Mouse (Mus musculus) embryonic facial prominence, embryonic 15.5 days (tissue): ENCODE measurements around the gene Prune1. TPM values are rescaled to one million over a fixed set of nuclear protein-coding genes. Genes with fewer than 3 reads are reported as not detected.

ENCODE experiments used
- ATAC-seq: fragments of 200-750 bp; cut with Nextera tagmentation; 2 replicates; pipeline ENCODE4 v1.8.0; 2017; ENCODE audit warnings: low read depth, moderate TSS enrichment; ENCODE audit not compliant: insufficient number of reproducible peaks, low FRiP score, low TSS enrichment
- H3K27ac ChIP-seq: fragments of 300-500 bp; sonication (generic); replicated peaks from 2 replicates; pipeline ENCODE4 v1.5.1; 2015; ENCODE audit warnings: mild to moderate bottlenecking, inconsistent platforms
- H3K27me3 ChIP-seq: fragments of 300-500 bp; sonication (generic); 2 replicates; pipeline ENCODE4 v1.6.1; 2015; ENCODE audit warnings: inconsistent platforms
- H3K36me3 ChIP-seq: fragments of 300-500 bp; sonication (generic); 2 replicates; pipeline ENCODE4 v1.6.1; 2015; ENCODE audit warnings: mild to moderate bottlenecking, inconsistent platforms
- H3K4me1 ChIP-seq: fragments of 300-500 bp; sonication (generic); 2 replicates; pipeline ENCODE4 v1.6.1; 2015; ENCODE audit warnings: inconsistent platforms
- H3K4me2 ChIP-seq: fragments of 300-500 bp; sonication (generic); replicated peaks from 2 replicates; pipeline ENCODE4 v1.6.1; 2015; ENCODE audit warnings: mild to moderate bottlenecking, inconsistent platforms
- H3K4me3 ChIP-seq: fragments of 300-500 bp; sonication (generic); replicated peaks from 2 replicates; pipeline ENCODE4 v1.5.1; 2015; ENCODE audit warnings: mild to moderate bottlenecking, inconsistent platforms
- H3K9ac ChIP-seq: fragments of 300-500 bp; sonication (generic); 2 replicates; pipeline ENCODE4 v1.6.1; 2015; ENCODE audit warnings: inconsistent platforms
- H3K9me3 ChIP-seq: fragments of 300-500 bp; sonication (generic); replicated peaks from 2 replicates; pipeline ENCODE4 v1.6.1; 2016; ENCODE audit warnings: inconsistent platforms
- WGBS: fragments of 180-500 bp; shearing (Covaris S2); methylation state at CpG from one replicate; pipeline ENCODE4 v1.1.7; 2015; 5-methylcytosine and 5-hydroxymethylcytosine counted together
- polyA plus RNA-seq: library from polyadenylated mRNA; unstranded; fragments of >200 nt; fragmentation: Nextera tagmentation; extraction: Ambion mirVana; gene quantifications from 2 replicates; pipeline ENCODE4 v1.2.1, GENCODE M21; 2015

Prune1 gene
- polyA plus RNA-seq, 1 experiment from 2014 or later = 26.5 TPM

- peak overlapping the region; percentile 75 for H3K4me2 ChIP-seq
- peak; percentile 93 for ATAC-seq
- peak overlapping the region; percentile 91 for H3K27ac ChIP-seq
- no peaks in the 10 kb centered on the region for H3K9me3 ChIP-seq
- peak overlapping the region; percentile 81 for H3K4me3 ChIP-seq
- under 1% methylated on average over 71 of the region's 71 CpGs for WGBS
- H3K27me3 ChIP-seq = no peaks in the 10 kb centered on the region
- H3K9ac ChIP-seq = peak overlapping the region; percentile 92
- peaks cover 30% of the 10 kb centered on the region for H3K4me1 ChIP-seq
- peaks cover 12% of the 10 kb centered on the region for H3K36me3 ChIP-seq
These were observed 33.4 kb upstream of the Prune1 start for GRCm38 (mm10) chr3:95315094-95315843.

GRCm38 (mm10) chr3:95314486-95315093 is 32.7 kb upstream of the Prune1 start, which contains the start of gene Cers2:
TSS of gene Cers2 (plus strand) at chr3:95314791.
- Histone ChIP-seq H3K4me1 (peaks cover 30% of the 10 kb centered on the region), H3K9ac (peak within 1 kb of the TSS; percentile 92), H3K9me3 (no peaks in the 10 kb centered on the region), H3K27me3 (no peaks in the 10 kb centered on the region), H3K4me3 (peak within 1 kb of the TSS; percentile 81), H3K4me2 (peak within 1 kb of the TSS; percentile 75), H3K36me3 (peaks cover 5% of the 10 kb centered on the region; the same call in 1 of the 2 replicates), H3K27ac (peak within 1 kb of the TSS; percentile 91)
- no peak for ATAC-seq
- 4% methylated on average over 27 of the region's 27 CpGs for WGBS

- H3K4me1 ChIP-seq = peaks cover 29% of the 10 kb centered on the region
- WGBS = 61% methylated on average over 6 of the region's 6 CpGs
- H3K9ac ChIP-seq = no peak overlapping the region
- H3K9me3 ChIP-seq = no peaks in the 10 kb centered on the region
- H3K4me2 ChIP-seq = peak overlapping the region; percentile 75
- peaks cover 5% of the 10 kb centered on the region; the same call in 1 of the 2 replicates for H3K36me3 ChIP-seq
- no peaks in the 10 kb centered on the region for H3K27me3 ChIP-seq
- no peak overlapping the region for H3K27ac ChIP-seq
- H3K4me3 ChIP-seq = peak overlapping the region; percentile 81
- no peak for ATAC-seq
These were observed 32.2 kb upstream of the Prune1 start for GRCm38 (mm10) chr3:95314075-95314474.

GRCm38 (mm10) chr3:95313476-95313875 is 31.6 kb upstream of the Prune1 start:
- Histone ChIP-seq H3K4me2 (no peak overlapping the region), H3K4me3 (no peak overlapping the region), H3K27ac (no peak overlapping the region), H3K36me3 (peaks cover under 1% of the 10 kb centered on the region; the same call in 1 of the 2 replicates), H3K9me3 (no peaks in the 10 kb centered on the region), H3K4me1 (peaks cover 23% of the 10 kb centered on the region), H3K9ac (no peak overlapping the region), H3K27me3 (no peaks in the 10 kb centered on the region)
- ATAC-seq = no peak
- WGBS = 47% methylated on average over 7 of the region's 7 CpGs

- WGBS = 71% methylated on average over 6 of the region's 6 CpGs
- no peak overlapping the region for H3K27ac ChIP-seq
- no peaks in the 10 kb centered on the region for H3K9me3 ChIP-seq
- no peaks in the 10 kb centered on the region for H3K27me3 ChIP-seq
- no peak overlapping the region for H3K9ac ChIP-seq
- ATAC-seq = no peak
- H3K4me1 ChIP-seq = peaks cover 19% of the 10 kb centered on the region
- no peak overlapping the region for H3K4me2 ChIP-seq
- H3K4me3 ChIP-seq = no peak overlapping the region
- H3K36me3 ChIP-seq = no peaks in the 10 kb centered on the region
These were observed 30.7 kb upstream of the Prune1 start for GRCm38 (mm10) chr3:95312623-95313022.

GRCm38 (mm10) chr3:95310968-95311882 is 29.3 kb upstream of the Prune1 start:
- Histone ChIP-seq H3K9ac (no peak overlapping the region), H3K27ac (no peak overlapping the region), H3K27me3 (no peaks in the 10 kb centered on the region), H3K4me3 (no peak overlapping the region), H3K9me3 (no peaks in the 10 kb centered on the region), H3K36me3 (no peaks in the 10 kb centered on the region), H3K4me1 (peaks cover 13% of the 10 kb centered on the region), H3K4me2 (no peak overlapping the region)
- 65% methylated on average over 9 of the region's 9 CpGs for WGBS
- ATAC-seq = no peak

GRCm38 (mm10) chr3:95310496-95310895 is 28.6 kb upstream of the Prune1 start:
- Histone ChIP-seq H3K4me1 (peaks cover 8% of the 10 kb centered on the region; the same call in 1 of the 2 replicates), H3K4me3 (no peak overlapping the region), H3K27me3 (no peaks in the 10 kb centered on the region), H3K4me2 (no peak overlapping the region), H3K9ac (no peak overlapping the region), H3K9me3 (no peaks in the 10 kb centered on the region), H3K36me3 (no peaks in the 10 kb centered on the region), H3K27ac (no peak overlapping the region)
- 66% methylated on average over 3 of the region's 3 CpGs for WGBS
- no peak for ATAC-seq

- Histone ChIP-seq H3K27me3 (no peaks in the 10 kb centered on the region), H3K4me2 (no peak within 1 kb of the TSS), H3K27ac (peak within 1 kb of the TSS; percentile 17), H3K4me3 (no peak within 1 kb of the TSS), H3K9me3 (no peaks in the 10 kb centered on the region), H3K4me1 (peaks cover 8% of the 10 kb centered on the region; the same call in 1 of the 2 replicates), H3K9ac (no peak within 1 kb of the TSS), H3K36me3 (no peaks in the 10 kb centered on the region)
- ATAC-seq = peak; percentile 37; the same call in 1 of the 2 replicates
- WGBS = 51% methylated on average over 7 of the region's 7 CpGs
These were observed 25.2 kb upstream of the Prune1 start, which contains the start of gene Anxa9 for GRCm38 (mm10) chr3:95307100-95307499. TSS of gene Anxa9 (minus strand) at chr3:95307176.

GRCm38 (mm10) chr3:95306244-95306643 is 24.4 kb upstream of the Prune1 start:
- H3K36me3 ChIP-seq = no peaks in the 10 kb centered on the region
- H3K27ac ChIP-seq = no peak overlapping the region
- no peaks in the 10 kb centered on the region for H3K27me3 ChIP-seq
- WGBS = 78% methylated on average over 4 of the region's 4 CpGs
- H3K4me3 ChIP-seq = no peak overlapping the region
- H3K9ac ChIP-seq = no peak overlapping the region
- H3K4me2 ChIP-seq = no peak overlapping the region
- H3K9me3 ChIP-seq = no peaks in the 10 kb centered on the region
- peaks cover 8% of the 10 kb centered on the region; the same call in 1 of the 2 replicates for H3K4me1 ChIP-seq
- ATAC-seq = no peak

- peaks cover 11% of the 10 kb centered on the region; the same call in 1 of the 2 replicates for H3K36me3 ChIP-seq
- no peak overlapping the region for H3K4me2 ChIP-seq
- ATAC-seq = no peak
- no peaks in the 10 kb centered on the region for H3K9me3 ChIP-seq
- H3K9ac ChIP-seq = no peak overlapping the region
- peaks cover 1% of the 10 kb centered on the region; the same call in 1 of the 2 replicates for H3K4me1 ChIP-seq
- 77% methylated on average over 3 of the region's 3 CpGs for WGBS
- no peaks in the 10 kb centered on the region for H3K27me3 ChIP-seq
- H3K27ac ChIP-seq = no peak overlapping the region
- H3K4me3 ChIP-seq = no peak overlapping the region
These were observed 19.4 kb upstream of the Prune1 start for GRCm38 (mm10) chr3:95301204-95301796.
